Mouse (Mus musculus) cortical plate, adult 2 months (tissue): ENCODE measurements at regions not wholly inside any gene's neighbourhood (a gene's known extent, or its start where the extent isn't known, plus 50 kb on each side); places are given as distances from the start of the nearest gene placed in this dataset.

Experiments
- CTCF ChIP-seq: fragments of 200-500 bp; IDR thresholded peaks from 2 replicates; pipeline ENCODE4 v1.5.1; 2011; ENCODE audit warnings: mild to moderate bottlenecking, control low read depth, low read length; ENCODE audit not compliant: insufficient read depth; ENCODE audit errors: extremely low read depth
- POLR2A ChIP-seq: fragments of 200-500 bp; IDR thresholded peaks from 2 replicates; pipeline ENCODE4 v1.6.1; 2011; ENCODE audit warnings: mild to moderate bottlenecking, low read length, control low read depth; ENCODE audit not compliant: insufficient read depth; ENCODE audit errors: extremely low read depth

DNA sequence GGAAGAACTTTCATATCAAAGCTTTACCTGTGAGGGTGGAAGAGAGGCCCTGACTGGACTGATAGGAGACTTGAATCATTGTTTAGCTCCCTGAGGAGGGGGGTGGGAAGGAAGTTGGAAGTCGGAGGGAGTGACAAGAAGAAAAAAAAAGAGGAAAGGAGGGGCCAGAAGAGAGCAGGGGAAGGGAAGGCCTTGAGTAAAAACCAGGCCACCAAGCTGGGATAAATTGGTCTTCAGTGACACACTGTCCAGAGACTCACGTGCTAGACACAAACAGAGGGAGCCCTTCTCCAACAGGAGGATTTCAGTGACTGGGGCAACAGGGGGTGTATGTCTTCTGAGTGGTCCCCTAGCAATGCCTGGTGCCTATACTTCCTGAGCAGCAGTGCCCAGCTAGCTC lies 172.9 kb downstream of the Dact1 start:
- no peak for TF ChIP-seq POLR2A
- no peak for TF ChIP-seq CTCF
